Mouse (Mus musculus) hindlimb bud, embryonic 11.5 days (tissue): ENCODE measurements around the gene Senp7.
A peak's percentile ranks its signal among the peaks of the same experiment; 100 is the strongest.
"Not testable (repeated sequence)": the region's sequence is repeated elsewhere in the genome, so short reads cannot be mapped to it uniquely, and the experiment has no call there.

Experiments used
- DNase-seq: peaks from one replicate; pipeline ENCODE4 v3.0.0-alpha.2; 2012; ENCODE audit warnings: low read depth, low spot score; ENCODE audit errors: extremely low spot score

Senp7 gene

GRCm38 (mm10) chr16:56124045-56124444 is 75.9 kb downstream of the Senp7 start:
- DNase-seq = no peak

- DNase-seq = peak; percentile 5
These were observed 83.5 kb downstream of the Senp7 start for GRCm38 (mm10) chr16:56131666-56132065.

GRCm38 (mm10) chr16:56134149-56134548 is 86.0 kb downstream of the Senp7 start:
- no peak for DNase-seq

- not testable (repeated sequence) for DNase-seq
These were observed 89.5 kb downstream of the Senp7 start for GRCm38 (mm10) chr16:56137672-56138071.

GRCm38 (mm10) chr16:56139921-56140320 is 91.8 kb downstream of the Senp7 start:
- DNase-seq = no peak

- no peak for DNase-seq
These were observed 96.9 kb downstream of the Senp7 start for GRCm38 (mm10) chr16:56144876-56145555.

GRCm38 (mm10) chr16:56147679-56148078 is 99.5 kb downstream of the Senp7 start:
- DNase-seq = no peak

- no peak for DNase-seq
These were observed 115.3 kb downstream of the Senp7 start for GRCm38 (mm10) chr16:56163466-56163865.

- no peak for DNase-seq
These were observed 122.1 kb downstream of the Senp7 start for GRCm38 (mm10) chr16:56170247-56170646.

GRCm38 (mm10) chr16:56175867-56176581 is 127.9 kb downstream of the Senp7 start:
- no peak for DNase-seq

GRCm38 (mm10) chr16:56186863-56187262 is 138.7 kb downstream of the Senp7 start:
- no peak for DNase-seq

- DNase-seq = no peak
These were observed 140.1 kb downstream of the Senp7 start for GRCm38 (mm10) chr16:56188198-56188597.

GRCm38 (mm10) chr16:56204051-56204450 is 155.9 kb downstream of the Senp7 start, which contains the start of gene Impg2:
Gene Impg2 (plus strand): TSS chr16:56204313.
- no peak for DNase-seq

- no peak for DNase-seq
These were observed 164.6 kb downstream of the Senp7 start for GRCm38 (mm10) chr16:56212740-56213139.

GRCm38 (mm10) chr16:56227686-56228085 is 179.5 kb downstream of the Senp7 start:
- no peak for DNase-seq

GRCm38 (mm10) chr16:56229455-56229854 is 181.3 kb downstream of the Senp7 start:
- no peak for DNase-seq

- no peak for DNase-seq
These were observed 183.2 kb downstream of the Senp7 start for GRCm38 (mm10) chr16:56231300-56231699.

- no peak for DNase-seq
These were observed 184.6 kb downstream of the Senp7 start for GRCm38 (mm10) chr16:56232736-56233135.
